Mouse (Mus musculus) embryonic facial prominence, embryonic 13.5 days (tissue): ENCODE results near the gene Gm11077. TPM values are rescaled to one million over a fixed set of nuclear protein-coding genes. Genes with fewer than 3 reads are reported as not detected.

ENCODE experiments used
- ATAC-seq: fragments of 200-750 bp; cut with Nextera tagmentation; 2 replicates; pipeline ENCODE4 v1.8.0; 2017; ENCODE audit warnings: low read depth; ENCODE audit not compliant: insufficient number of reproducible peaks, insufficient read depth, low FRiP score, low TSS enrichment
- H3K27ac ChIP-seq: fragments of 300-500 bp; sonication (generic); 2 replicates; pipeline ENCODE4 v1.5.1; 2015; ENCODE audit warnings: moderate library complexity, mild to moderate bottlenecking, inconsistent platforms
- H3K27me3 ChIP-seq: fragments of 300-500 bp; sonication (generic); 2 replicates; pipeline ENCODE4 v1.6.1; 2015; ENCODE audit warnings: mild to moderate bottlenecking, inconsistent platforms
- H3K36me3 ChIP-seq: fragments of 300-500 bp; sonication (generic); 2 replicates; pipeline ENCODE4 v1.6.1; 2015; ENCODE audit warnings: mild to moderate bottlenecking, inconsistent platforms
- H3K4me1 ChIP-seq: fragments of 300-500 bp; sonication (generic); 2 replicates; pipeline ENCODE4 v1.6.1; 2015; ENCODE audit warnings: inconsistent platforms
- H3K4me2 ChIP-seq: fragments of 300-500 bp; sonication (generic); 2 replicates; pipeline ENCODE4 v1.6.1; 2015; ENCODE audit warnings: moderate library complexity, mild to moderate bottlenecking, inconsistent platforms
- H3K4me3 ChIP-seq: fragments of 300-500 bp; sonication (generic); 2 replicates; pipeline ENCODE4 v1.5.1; 2015; ENCODE audit warnings: mild to moderate bottlenecking, inconsistent platforms
- H3K9ac ChIP-seq: fragments of 300-500 bp; sonication (generic); 2 replicates; pipeline ENCODE4 v1.6.1; 2015; ENCODE audit warnings: mild to moderate bottlenecking, inconsistent platforms
- H3K9me3 ChIP-seq: fragments of 300-500 bp; sonication (generic); 2 replicates; pipeline ENCODE4 v1.6.1; 2016; ENCODE audit warnings: inconsistent platforms
- WGBS: fragments of 180-500 bp; shearing (Covaris S2); methylation state at CpG from one replicate; pipeline ENCODE4 v1.1.7; 2015; ENCODE audit warnings: mixed read lengths; 5-methylcytosine and 5-hydroxymethylcytosine counted together
- polyA plus RNA-seq: library from polyadenylated mRNA; unstranded; fragments of >200 nt; fragmentation: Nextera tagmentation; extraction: Ambion mirVana; gene quantifications from 2 replicates; pipeline ENCODE4 v1.2.1, GENCODE M21; 2015

The Gm11077 gene
- not detected in 2 replicates for polyA plus RNA-seq

DNA sequence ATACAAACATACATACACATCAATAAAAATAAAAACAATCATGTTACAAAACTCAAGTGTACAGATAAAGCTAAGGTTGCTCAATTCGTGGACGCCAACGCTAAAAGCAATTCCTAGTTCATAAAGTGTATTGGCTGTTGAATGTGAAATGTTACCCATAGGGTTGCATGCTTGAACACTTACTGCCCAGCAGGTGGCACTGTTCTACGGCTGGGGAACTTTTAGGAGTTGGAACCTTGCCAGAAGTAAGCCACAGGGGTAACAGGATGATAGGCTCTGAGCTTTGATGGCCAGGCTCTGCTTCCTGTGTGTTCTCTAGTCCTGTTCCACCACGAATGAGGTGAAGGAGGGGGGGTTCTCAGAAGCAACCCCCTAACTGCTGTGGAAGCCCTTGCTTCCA, at the start of gene Gm11077:
Gene Gm11077, plus strand, starts transcription at position 13 of the 400 bp plus-strand sequence.
- Histone ChIP-seq H3K9me3 (no peaks in the 10 kb centered on the region), H3K4me2 (no peak within 1 kb of the TSS), H3K4me1 (no peaks in the 10 kb centered on the region), H3K27ac (no peak within 1 kb of the TSS), H3K36me3 (no peaks in the 10 kb centered on the region), H3K27me3 (0 out of 2 replicates have a peak, but pooled peaks cover 3% of the 10 kb centered on the region), H3K9ac (no peak within 1 kb of the TSS), H3K4me3 (no peak within 1 kb of the TSS)
- no peak for ATAC-seq
- WGBS = 87% methylated on average over 5 of the region's 5 CpGs

- peaks cover 46% of the 10 kb centered on the region for H3K4me1 ChIP-seq
- ATAC-seq = no peak; the same call in 1 of the 2 replicates
- H3K9me3 ChIP-seq = no peaks in the 10 kb centered on the region
Measured at GRCm38 (mm10) chr6:140680713-140681112, 48.4 kb upstream of the Gm11077 start.

GRCm38 (mm10) chr6:140682829-140683228, 46.3 kb upstream of the Gm11077 start:
- Histone ChIP-seq H3K9ac (no peak overlapping the region), H3K4me3 (no peak overlapping the region), H3K27ac (peak overlapping the region; percentile 65), H3K9me3 (no peaks in the 10 kb centered on the region), H3K27me3 (no peaks in the 10 kb centered on the region), H3K4me1 (peaks cover 41% of the 10 kb centered on the region), H3K4me2 (peak overlapping the region; percentile 9; the same call in 1 of the 2 replicates), H3K36me3 (no peaks in the 10 kb centered on the region)
- 0 out of 2 replicates have a peak, but pooled peaks have one; percentile 12 for ATAC-seq
- WGBS = 33% methylated on average over 13 of the region's 13 CpGs

More at GRCm38 (mm10) chr6:140680713-140681112, 48.4 kb upstream of the Gm11077 start:
- Histone ChIP-seq H3K27ac (no peak overlapping the region), H3K4me3 (no peak overlapping the region), H3K27me3 (no peaks in the 10 kb centered on the region), H3K9ac (no peak overlapping the region), H3K4me2 (no peak overlapping the region), H3K36me3 (no peaks in the 10 kb centered on the region)
- WGBS = 55% methylated on average over 7 of the region's 7 CpGs

- peaks cover 29% of the 10 kb centered on the region for H3K4me1 ChIP-seq
- WGBS = 86% methylated on average over 11 of the region's 11 CpGs
- H3K27ac ChIP-seq = no peak overlapping the region
Measured at GRCm38 (mm10) chr6:140684403-140684802, 44.7 kb upstream of the Gm11077 start.

DNA sequence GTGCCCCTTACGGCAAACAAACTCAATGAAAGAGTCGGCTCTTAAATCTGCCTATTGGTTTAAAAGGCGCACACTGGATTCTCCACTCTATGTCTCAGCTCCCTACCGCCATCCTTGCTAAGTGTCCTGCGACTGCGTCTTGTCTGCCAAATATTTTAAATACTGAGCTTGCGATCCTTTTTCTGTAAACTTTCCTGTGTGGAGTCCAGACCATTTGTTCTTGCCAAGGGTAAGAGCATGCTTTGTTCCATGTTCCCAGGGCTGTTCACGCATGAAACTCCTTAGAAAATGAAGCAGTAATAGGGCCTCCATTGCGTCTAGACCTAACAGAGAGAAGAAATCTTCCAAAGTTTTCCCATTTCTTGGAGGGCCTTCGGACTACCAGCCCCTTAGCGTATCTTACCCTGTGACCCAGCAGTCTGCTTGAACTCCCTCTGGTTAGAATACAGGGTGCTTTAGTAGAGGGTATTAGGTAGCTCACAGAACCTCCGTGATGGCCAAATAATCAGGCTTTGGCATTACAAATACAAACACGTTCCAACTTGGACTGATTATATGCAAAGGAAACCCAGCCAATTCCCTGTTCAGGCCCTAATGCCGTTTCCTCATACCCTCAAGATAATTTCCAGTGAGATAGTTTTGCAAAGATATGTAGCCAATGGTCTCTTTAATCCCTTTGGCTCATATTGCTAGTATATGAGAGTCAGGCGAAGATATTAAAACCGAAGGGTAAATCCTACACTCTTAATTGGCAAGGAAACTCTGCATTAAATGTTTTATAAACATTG, 39.3 kb upstream of the Gm11077 start:
- H3K27me3 ChIP-seq = no peaks in the 10 kb centered on the region
- no peaks in the 10 kb centered on the region for H3K9me3 ChIP-seq
- H3K4me3 ChIP-seq = no peak overlapping the region
- WGBS = 66% methylated on average over 16 of the region's 16 CpGs
- H3K4me2 ChIP-seq = no peak overlapping the region
- 0 out of 2 replicates have a peak, but pooled peaks have one; percentile 60 for ATAC-seq
- no peak overlapping the region for H3K9ac ChIP-seq
- no peaks in the 10 kb centered on the region for H3K36me3 ChIP-seq
- peaks cover 19% of the 10 kb centered on the region for H3K4me1 ChIP-seq
- H3K27ac ChIP-seq = peak overlapping the region; percentile 69

More at GRCm38 (mm10) chr6:140684403-140684802, 44.7 kb upstream of the Gm11077 start:
- Histone ChIP-seq H3K4me2 (no peak overlapping the region), H3K36me3 (no peaks in the 10 kb centered on the region), H3K9me3 (no peaks in the 10 kb centered on the region), H3K27me3 (no peaks in the 10 kb centered on the region), H3K9ac (no peak overlapping the region), H3K4me3 (no peak overlapping the region)
- no peak for ATAC-seq

- Histone ChIP-seq H3K36me3 (no peaks in the 10 kb centered on the region), H3K27ac (no peak overlapping the region), H3K9ac (no peak overlapping the region), H3K4me2 (no peak overlapping the region), H3K27me3 (no peaks in the 10 kb centered on the region), H3K9me3 (no peaks in the 10 kb centered on the region), H3K4me3 (no peak overlapping the region), H3K4me1 (peaks cover 27% of the 10 kb centered on the region)
- WGBS = 79% methylated on average over 6 of the region's 6 CpGs
- no peak for ATAC-seq
Measured at GRCm38 (mm10) chr6:140692160-140692559, 36.9 kb upstream of the Gm11077 start.

GRCm38 (mm10) chr6:140696192-140696879, 32.7 kb upstream of the Gm11077 start:
- no peak for ATAC-seq
- Histone ChIP-seq H3K4me1 (peaks cover 14% of the 10 kb centered on the region), H3K36me3 (no peaks in the 10 kb centered on the region), H3K4me2 (no peak overlapping the region), H3K4me3 (no peak overlapping the region), H3K9me3 (no peaks in the 10 kb centered on the region), H3K9ac (no peak overlapping the region), H3K27ac (peak overlapping the region; percentile 41), H3K27me3 (no peaks in the 10 kb centered on the region)
- WGBS = 43% methylated on average over 12 of the region's 12 CpGs

DNA sequence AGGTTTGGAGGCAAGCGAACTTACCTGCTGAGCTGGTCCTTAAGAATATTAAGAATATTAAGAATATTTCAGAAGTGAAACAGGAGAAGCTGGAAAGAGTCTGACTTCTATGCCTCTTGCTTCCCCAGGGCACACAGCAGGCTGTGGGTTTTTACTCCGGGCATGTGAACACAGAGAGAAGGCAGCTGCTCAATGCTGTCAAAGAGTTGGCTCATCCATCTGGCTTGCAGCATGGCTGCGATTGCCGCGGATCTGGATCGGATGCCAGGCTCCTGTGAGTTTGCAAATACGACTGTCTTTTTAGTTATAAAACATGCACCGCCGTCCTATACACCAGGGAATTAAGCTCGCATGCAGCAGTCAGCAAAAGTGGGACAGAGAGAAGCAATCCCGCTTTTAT, 31.1 kb upstream of the Gm11077 start:
- no peak for ATAC-seq
- H3K4me1 ChIP-seq = peaks cover 18% of the 10 kb centered on the region
- 73% methylated on average over 11 of the region's 11 CpGs for WGBS

DNA sequence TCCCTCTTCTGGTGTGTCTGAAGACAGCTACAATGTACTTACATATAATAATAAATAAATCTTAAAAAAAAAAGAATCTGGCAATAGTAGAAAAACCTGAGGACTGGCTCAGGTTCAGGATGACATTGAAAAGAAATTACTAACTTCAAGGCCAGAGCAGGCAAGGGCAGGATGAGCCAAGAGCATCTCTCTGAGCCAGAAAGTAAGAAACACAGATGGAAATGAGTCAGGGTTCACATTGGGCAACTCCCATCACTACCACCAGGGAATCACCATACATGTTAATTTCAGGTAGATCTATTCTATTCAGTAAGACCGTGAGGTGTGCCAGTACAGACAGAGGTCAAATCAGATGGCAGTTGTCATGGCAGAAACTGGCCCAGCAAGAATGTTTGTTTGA, 30.5 kb upstream of the Gm11077 start:
- Histone ChIP-seq H3K4me1 (peaks cover 18% of the 10 kb centered on the region), H3K36me3 (no peaks in the 10 kb centered on the region), H3K9me3 (no peaks in the 10 kb centered on the region), H3K4me2 (no peak overlapping the region), H3K27me3 (no peaks in the 10 kb centered on the region), H3K27ac (no peak overlapping the region), H3K4me3 (no peak overlapping the region), H3K9ac (no peak overlapping the region)
- 93% methylated on average over 1 of the region's 1 CpGs for WGBS
- ATAC-seq = no peak

More for the DNA sequence above, 31.1 kb upstream of the Gm11077 start:
- Histone ChIP-seq H3K9ac (no peak overlapping the region), H3K4me3 (no peak overlapping the region), H3K27ac (no peak overlapping the region), H3K4me2 (no peak overlapping the region), H3K27me3 (no peaks in the 10 kb centered on the region), H3K9me3 (no peaks in the 10 kb centered on the region), H3K36me3 (no peaks in the 10 kb centered on the region)

GRCm38 (mm10) chr6:140701259-140701658, 27.8 kb upstream of the Gm11077 start:
- Histone ChIP-seq H3K27ac (0 out of 2 replicates have a peak overlapping the region, but pooled peaks have one; percentile 12), H3K4me1 (peaks cover 23% of the 10 kb centered on the region), H3K36me3 (no peaks in the 10 kb centered on the region), H3K4me2 (no peak overlapping the region), H3K9me3 (peaks cover 3% of the 10 kb centered on the region; the same call in 1 of the 2 replicates), H3K27me3 (no peaks in the 10 kb centered on the region), H3K9ac (no peak overlapping the region), H3K4me3 (no peak overlapping the region)
- 40% methylated on average over 6 of the region's 6 CpGs for WGBS
- ATAC-seq = no peak

GRCm38 (mm10) chr6:140705132-140705531, 24.0 kb upstream of the Gm11077 start:
- H3K9ac ChIP-seq = no peak overlapping the region
- no peak for ATAC-seq
- peak overlapping the region; percentile 69 for H3K27ac ChIP-seq
- peaks cover 4% of the 10 kb centered on the region; the same call in 1 of the 2 replicates for H3K9me3 ChIP-seq
- peaks cover 40% of the 10 kb centered on the region for H3K4me1 ChIP-seq
- H3K4me3 ChIP-seq = no peak overlapping the region
- no peaks in the 10 kb centered on the region for H3K27me3 ChIP-seq
- 42% methylated on average over 10 of the region's 10 CpGs for WGBS
- peak overlapping the region; percentile 9; the same call in 1 of the 2 replicates for H3K4me2 ChIP-seq
- H3K36me3 ChIP-seq = no peaks in the 10 kb centered on the region
